In genomic region chr9:33533101-33533810, GRCm38 (mm10) we compare ENCODE assay signal across 18 mouse cellular contexts.
"Had no signal": no experiment of that assay in that cellular context is flagged by ENCODE, and none has a peak within 500 bp of the region (broad histone marks: within the 10 kb centered on the region; RNA-seq: fewer than 3 reads in every experiment).

No protein-coding gene starts in this region.

- H3K27me3 ChIP-seq: midbrain, embryonic 13.5 days; midbrain, embryonic 15.5 days; neural tube, embryonic 13.5 days; neural tube, embryonic 15.5 days had no signal

- H3K9ac ChIP-seq: lung, embryonic 14.5 days; midbrain, embryonic 13.5 days; midbrain, embryonic 15.5 days; neural tube, embryonic 13.5 days; neural tube, embryonic 15.5 days had no signal

- H3K27ac ChIP-seq: midbrain, embryonic 13.5 days; midbrain, embryonic 15.5 days; neural tube, embryonic 13.5 days; neural tube, embryonic 15.5 days had no signal

- DNase-seq: lung, adult 18-20 months; lung, embryonic 14.5 days; lung, postnatal 10 days; lung, postnatal 4 days; retina, postnatal 1 day; right cerebral cortex, adult 18-20 months; right cerebral cortex, postnatal 25 days; right cerebral cortex, postnatal 4 days; spleen, adult 18-20 months; thymus, adult 18-20 months; thymus, postnatal 14 days; thymus, postnatal 36 days had no signal

- H3K4me1 ChIP-seq: midbrain, embryonic 13.5 days; midbrain, embryonic 15.5 days; neural tube, embryonic 15.5 days had no signal

- ATAC-seq: midbrain, embryonic 13.5 days; midbrain, embryonic 15.5 days had no signal

- H3K4me3 ChIP-seq: midbrain, embryonic 13.5 days; midbrain, embryonic 15.5 days; myocyte; neural tube, embryonic 13.5 days; neural tube, embryonic 15.5 days had no signal

- H3K36me3 ChIP-seq: midbrain, embryonic 13.5 days; midbrain, embryonic 15.5 days; neural tube, embryonic 13.5 days; neural tube, embryonic 15.5 days had no signal

- H3K4me2 ChIP-seq: lung, embryonic 14.5 days; midbrain, embryonic 11.5 days; midbrain, embryonic 13.5 days; midbrain, embryonic 15.5 days; neural tube, embryonic 13.5 days; neural tube, embryonic 15.5 days had no signal

- H3K9me3 ChIP-seq: midbrain, embryonic 13.5 days; midbrain, embryonic 15.5 days; neural tube, embryonic 13.5 days; neural tube, embryonic 15.5 days had no signal
